Mouse (Mus musculus) heart, embryonic 14.5 days (tissue): Measurements from ENCODE around the gene Igf2r. TPM values are rescaled to one million over a fixed set of nuclear protein-coding genes. Genes with fewer than 3 reads are reported as not detected.

Experiments
- ATAC-seq: fragments of 200-750 bp; cut with Nextera tagmentation; 2 replicates; pipeline ENCODE4 v1.8.0; 2017; ENCODE audit warnings: low read depth, moderate TSS enrichment; ENCODE audit not compliant: insufficient number of reproducible peaks, insufficient read depth, low FRiP score
- H3K27ac ChIP-seq, 2 experiments: fragments of 200-500 bp in 1 of 2; fragments of 300-500 bp in 1 of 2; sonication (generic) in 1 of 2; replicated peaks in 1 of 2; 2 replicates each; pipeline ENCODE4 v1.5.1; 2012 to 2014; ENCODE audit warnings: low read depth in 2 of 2, low read length in 2 of 2, control low read depth in 1 of 2, mild to moderate bottlenecking in 1 of 2, mixed read lengths in 1 of 2; ENCODE audit not compliant: control insufficient read depth in 1 of 2, insufficient read depth in 1 of 2
- H3K27me3 ChIP-seq: fragments of 300-500 bp; sonication (generic); 2 replicates; pipeline ENCODE4 v1.6.1; 2014; ENCODE audit warnings: mild to moderate bottlenecking, low read length, control low read depth; ENCODE audit not compliant: control insufficient read depth, insufficient read depth
- H3K36me3 ChIP-seq: fragments of 300-500 bp; sonication (generic); 2 replicates; pipeline ENCODE4 v1.6.1; 2014; ENCODE audit warnings: mild to moderate bottlenecking, control low read depth, low read length, mixed read lengths; ENCODE audit not compliant: control insufficient read depth, insufficient read depth
- H3K4me1 ChIP-seq, 2 experiments: fragments of 200-500 bp in 1 of 2; fragments of 300-500 bp in 1 of 2; sonication (generic) in 1 of 2; 2 replicates each; pipeline ENCODE4 v1.6.1; 2012 to 2014; ENCODE audit warnings: low read length in 2 of 2, control low read depth in 1 of 2, mixed read lengths in 1 of 2; ENCODE audit not compliant: control insufficient read depth in 2 of 2, insufficient read depth in 2 of 2
- H3K4me2 ChIP-seq: fragments of 300-500 bp; sonication (generic); 2 replicates; pipeline ENCODE4 v1.6.1; 2014; ENCODE audit warnings: mild to moderate bottlenecking, low read length
- H3K4me3 ChIP-seq, 2 experiments: fragments of 200-500 bp in 1 of 2; fragments of 300-500 bp in 1 of 2; sonication (generic) in 1 of 2; 2 replicates each; pipeline ENCODE4 v1.5.1; 2012 to 2014; ENCODE audit warnings: low read length in 2 of 2, mild to moderate bottlenecking in 2 of 2, control low read depth in 1 of 2, low read depth in 1 of 2, moderate library complexity in 1 of 2; ENCODE audit not compliant: control insufficient read depth in 1 of 2, insufficient read depth in 1 of 2
- H3K9ac ChIP-seq: fragments of 300-500 bp; sonication (generic); 2 replicates; pipeline ENCODE4 v1.6.1; 2014; ENCODE audit warnings: mild to moderate bottlenecking, low read length
- H3K9me3 ChIP-seq: fragments of 300-500 bp; sonication (generic); 2 replicates; pipeline ENCODE4 v1.6.1; 2016; ENCODE audit warnings: low read length, control low read depth; ENCODE audit not compliant: control insufficient read depth
- WGBS: fragments of 180-500 bp; shearing (Covaris S2); extraction: QIAGEN DNeasy Blood & Tissue Kit; methylation state at CpG from one replicate; pipeline ENCODE4 v1.1.7; 2014; 5-methylcytosine and 5-hydroxymethylcytosine counted together
- polyA plus RNA-seq: library from polyadenylated mRNA; unstranded; fragments of >200 nt; fragmentation: Nextera tagmentation; extraction: Ambion mirVana; gene quantifications from 2 replicates; pipeline ENCODE4 v1.2.1, GENCODE M21; 2014

The Igf2r gene
- polyA plus RNA-seq, 1 experiment from 2014 or later: 201 TPM

GRCm38 (mm10) chr17:12792422-12793206, 23.1 kb upstream of the Igf2r start:
- no peak overlapping the region for H3K4me2 ChIP-seq
- peaks cover 5% of the 10 kb centered on the region; the same call in 1 of the 2 replicates for H3K9me3 ChIP-seq
- H3K27me3 ChIP-seq: no peaks in the 10 kb centered on the region
- peak overlapping the region; percentile 27; the same call in 1 of the 2 replicates for H3K9ac ChIP-seq
- no peak overlapping the region for H3K4me3 ChIP-seq
- H3K27ac ChIP-seq: peak overlapping the region; percentile 87 to 98
- peaks cover 40 to 74% of the 10 kb centered on the region in 2 experiments for H3K4me1 ChIP-seq
- ATAC-seq: no peak
- WGBS: 43% methylated on average over 11 of the region's 11 CpGs
- H3K36me3 ChIP-seq: peaks cover 25% of the 10 kb centered on the region

GRCm38 (mm10) chr17:12791420-12791819, 22.0 kb upstream of the Igf2r start:
- Histone ChIP-seq H3K4me2 (peak overlapping the region; percentile 34), H3K27ac (peak overlapping the region; percentile 96 to 98), H3K4me3 (no peak overlapping the region), H3K9me3 (peaks cover 8% of the 10 kb centered on the region; the same call in 1 of the 2 replicates), H3K27me3 (no peaks in the 10 kb centered on the region), H3K9ac (peak overlapping the region; percentile 58), H3K36me3 (peaks cover 25% of the 10 kb centered on the region), H3K4me1 (peaks cover 40 to 66% of the 10 kb centered on the region in 2 experiments)
- WGBS: 2% methylated on average over 4 of the region's 4 CpGs
- ATAC-seq: 0 out of 2 replicates have a peak, but pooled peaks have one; percentile 6

- Histone ChIP-seq H3K4me1 (peaks cover 41 to 66% of the 10 kb centered on the region in 2 experiments), H3K9me3 (peaks cover 8% of the 10 kb centered on the region; the same call in 1 of the 2 replicates), H3K27me3 (no peaks in the 10 kb centered on the region), H3K36me3 (peaks cover 26% of the 10 kb centered on the region), H3K9ac (peak overlapping the region; percentile 58), H3K27ac (peak overlapping the region; percentile 96 to 98), H3K4me3 (no peak overlapping the region), H3K4me2 (peak overlapping the region; percentile 34)
- no peak for ATAC-seq
- 3% methylated on average over 5 of the region's 5 CpGs for WGBS
Observed at GRCm38 (mm10) chr17:12791079-12791406, 21.6 kb upstream of the Igf2r start.

GRCm38 (mm10) chr17:12790353-12791078, 21.1 kb upstream of the Igf2r start:
- Histone ChIP-seq H3K4me3 (no peak overlapping the region), H3K9ac (peak overlapping the region; percentile 58)

GRCm38 (mm10) chr17:12782861-12783847, 13.7 kb upstream of the Igf2r start:
- Histone ChIP-seq H3K9ac (peak overlapping the region; percentile 41; the same call in 1 of the 2 replicates), H3K4me2 (no peak overlapping the region), H3K4me3 (no peak overlapping the region), H3K27ac (peak overlapping the region; percentile 71 to 75), H3K27me3 (no peaks in the 10 kb centered on the region), H3K9me3 (peaks cover 8% of the 10 kb centered on the region; the same call in 1 of the 2 replicates), H3K36me3 (peaks cover 44% of the 10 kb centered on the region), H3K4me1 (peaks cover 30 to 58% of the 10 kb centered on the region in 2 experiments)
- 43% methylated on average over 11 of the region's 11 CpGs for WGBS
- no peak for ATAC-seq

More at GRCm38 (mm10) chr17:12790353-12791078, 21.1 kb upstream of the Igf2r start:
- peaks cover 31% of the 10 kb centered on the region for H3K36me3 ChIP-seq
- H3K4me2 ChIP-seq: peak overlapping the region; percentile 34
- WGBS: 3% methylated on average over 10 of the region's 10 CpGs
- peaks cover 8% of the 10 kb centered on the region; the same call in 1 of the 2 replicates for H3K9me3 ChIP-seq
- ATAC-seq: peak; percentile 88
- peaks cover 40 to 62% of the 10 kb centered on the region in 2 experiments for H3K4me1 ChIP-seq
- peak overlapping the region; percentile 96 to 98 for H3K27ac ChIP-seq
- H3K27me3 ChIP-seq: no peaks in the 10 kb centered on the region

- no peaks in the 10 kb centered on the region for H3K27me3 ChIP-seq
- peaks cover 30 to 58% of the 10 kb centered on the region in 2 experiments for H3K4me1 ChIP-seq
- H3K4me3 ChIP-seq: no peak overlapping the region
- peak overlapping the region; percentile 56 for H3K4me2 ChIP-seq
- peak; percentile 53; the same call in 1 of the 2 replicates for ATAC-seq
- H3K27ac ChIP-seq: peak overlapping the region; percentile 81 to 96
- H3K36me3 ChIP-seq: peaks cover 40% of the 10 kb centered on the region
- WGBS: 19% methylated on average over 5 of the region's 5 CpGs
- H3K9me3 ChIP-seq: no peaks in the 10 kb centered on the region
- peak overlapping the region; percentile 67 for H3K9ac ChIP-seq
Observed at GRCm38 (mm10) chr17:12781101-12781500, 11.6 kb upstream of the Igf2r start.
